Mouse (Mus musculus) spleen, adult 18-20 months (tissue): Measurements from ENCODE around the gene Stx11.
A peak's percentile ranks its signal among the peaks of the same experiment; 100 is the strongest.
"Not testable (repeated sequence)": the region's sequence is repeated elsewhere in the genome, so short reads cannot be mapped to it uniquely, and the experiment has no call there.

Experiments
- DNase-seq, 2 experiments: peaks; one replicate each; pipeline ENCODE4 v3.0.0; 2022; ENCODE audit warnings: mixed read lengths in 2 of 2

The Stx11 gene

DNA sequence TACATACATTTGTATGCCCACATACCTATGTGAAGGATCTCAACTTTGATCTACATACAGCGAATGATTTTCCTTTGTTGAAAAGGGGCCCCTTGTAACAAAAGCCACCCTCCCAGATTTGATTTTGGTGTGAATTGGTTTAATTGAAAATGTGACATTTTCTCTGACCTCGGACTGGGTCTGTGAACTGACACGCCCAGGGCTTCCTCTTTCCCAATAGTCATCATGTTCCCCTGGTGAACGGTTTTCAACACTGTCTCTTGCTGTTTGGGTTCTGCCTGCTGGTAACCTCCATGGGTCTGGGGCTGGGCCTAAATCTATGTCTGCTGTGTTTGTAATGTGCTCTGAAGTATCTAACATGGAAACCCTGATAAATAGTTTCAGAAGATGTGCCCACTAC, 6.8 kb downstream of the Stx11 start:
- DNase-seq = no peak

- no peak for DNase-seq
These were observed 8.3 kb downstream of the Stx11 start for GRCm38 (mm10) chr10:12955831-12956230.

DNA sequence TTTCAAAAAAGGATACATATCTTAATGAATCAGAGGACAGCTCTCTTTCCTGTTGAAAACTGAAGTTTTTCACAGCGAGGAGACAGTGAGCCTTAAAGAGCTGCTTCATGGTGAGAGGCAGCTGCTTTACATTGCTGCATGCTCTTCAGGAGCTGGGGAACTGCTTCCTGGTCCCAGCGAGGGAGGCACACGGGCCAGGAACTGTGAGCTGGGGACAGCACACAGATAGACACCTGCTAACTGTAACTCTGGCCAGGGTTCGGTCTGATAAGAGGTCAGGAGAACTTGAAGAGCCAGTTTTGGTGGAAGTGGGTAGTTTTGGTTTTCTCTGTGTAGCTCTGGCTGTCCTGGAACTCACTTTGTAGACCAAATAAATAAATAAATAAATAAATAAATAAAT, 12.7 kb downstream of the Stx11 start:
- DNase-seq = not testable (repeated sequence)

- DNase-seq = no peak
These were observed 14.8 kb downstream of the Stx11 start for GRCm38 (mm10) chr10:12949299-12949698.

- no peak for DNase-seq
These were observed 16.5 kb downstream of the Stx11 start for GRCm38 (mm10) chr10:12947606-12948005.

- no peak for DNase-seq
These were observed 22.9 kb downstream of the Stx11 start for GRCm38 (mm10) chr10:12941018-12941761.

DNA sequence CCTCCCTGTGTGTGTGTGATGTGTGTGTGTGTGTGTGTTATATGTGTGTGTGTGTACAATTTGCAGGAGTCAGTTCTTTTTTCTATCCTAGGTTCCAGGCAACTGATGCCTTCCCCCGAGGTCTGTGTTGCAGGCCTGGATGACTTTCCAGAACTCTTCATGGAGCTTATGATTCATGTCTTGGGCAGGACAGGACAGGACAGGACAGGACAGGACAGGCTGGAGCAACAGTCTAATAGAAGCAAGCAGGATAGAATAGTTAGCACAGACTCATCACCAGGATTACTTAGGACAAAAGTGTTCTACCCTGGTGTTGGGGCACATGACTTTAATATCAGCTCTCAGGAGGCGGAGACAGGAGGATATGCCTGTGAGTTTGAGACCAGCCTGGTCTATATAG, 25.3 kb downstream of the Stx11 start:
- no peak for DNase-seq

DNA sequence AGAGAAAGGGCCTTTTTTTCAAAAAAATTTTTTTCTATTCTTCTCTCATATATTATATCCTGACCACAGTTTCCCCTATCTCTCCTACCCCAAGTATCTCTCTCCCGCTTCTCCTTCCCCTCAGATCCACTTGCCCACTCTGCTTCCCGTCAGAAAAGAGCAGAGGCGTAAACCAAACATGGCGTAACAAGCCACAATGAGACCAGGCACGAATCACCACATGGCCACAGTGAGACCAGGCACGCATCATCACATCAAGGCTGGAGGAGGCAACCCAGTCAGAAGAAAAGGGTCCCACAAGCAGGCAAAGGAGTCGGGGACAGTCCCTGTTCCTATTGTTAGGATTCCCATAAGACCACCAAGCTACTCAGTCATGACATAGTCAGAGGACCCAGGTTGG, 28.0 kb downstream of the Stx11 start:
- no peak for DNase-seq

DNA sequence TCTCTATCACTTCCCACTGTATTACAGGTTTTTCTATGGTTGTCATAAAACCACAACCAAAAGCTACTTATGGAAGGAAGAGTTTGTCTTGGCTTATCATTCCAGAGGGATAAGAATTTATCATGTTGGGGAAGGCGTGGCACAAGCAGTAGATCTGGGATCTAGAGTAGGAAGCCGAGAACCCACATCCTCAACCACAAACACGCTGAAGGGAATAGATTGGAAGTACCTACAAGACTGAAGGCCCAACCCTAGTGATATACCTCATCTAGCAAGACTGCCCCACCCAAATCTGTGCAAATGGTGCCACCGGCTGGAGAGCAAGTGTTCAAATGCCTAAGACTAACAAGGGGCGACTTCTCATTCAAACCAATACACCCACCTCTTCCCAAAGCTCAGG, 28.5 kb downstream of the Stx11 start:
- no peak for DNase-seq

GRCm38 (mm10) chr10:12931492-12932400, 32.4 kb downstream of the Stx11 start:
- no peak for DNase-seq

DNA sequence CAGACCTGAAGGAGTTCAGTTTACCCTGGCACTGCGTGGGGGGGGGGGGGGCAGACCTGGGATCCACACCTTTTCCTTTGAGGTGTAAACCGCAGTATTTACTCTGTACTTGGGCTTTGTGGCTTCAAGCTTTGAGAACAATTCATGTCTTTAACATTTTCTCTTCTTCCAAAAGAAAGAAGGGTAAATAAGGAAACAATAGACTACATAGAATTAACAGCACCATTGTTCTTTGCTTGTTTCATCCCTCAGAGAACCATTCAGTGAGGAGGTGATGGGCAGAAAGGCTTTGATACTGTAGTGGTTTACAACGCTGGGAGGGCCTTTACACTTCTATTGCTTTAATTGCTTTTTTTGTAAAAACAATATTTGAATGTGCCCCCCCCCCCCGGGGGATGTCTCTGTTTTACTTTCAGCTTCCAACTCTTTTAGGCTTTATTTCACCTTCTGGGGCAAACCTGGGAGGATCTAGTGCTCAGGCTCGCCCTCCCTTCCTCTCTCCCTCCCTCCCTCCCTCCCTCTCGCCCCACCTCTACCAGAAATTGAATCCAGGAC, 33.7 kb downstream of the Stx11 start:
- DNase-seq = no peak

GRCm38 (mm10) chr10:12929857-12930174, 34.3 kb downstream of the Stx11 start:
- no peak for DNase-seq

DNA sequence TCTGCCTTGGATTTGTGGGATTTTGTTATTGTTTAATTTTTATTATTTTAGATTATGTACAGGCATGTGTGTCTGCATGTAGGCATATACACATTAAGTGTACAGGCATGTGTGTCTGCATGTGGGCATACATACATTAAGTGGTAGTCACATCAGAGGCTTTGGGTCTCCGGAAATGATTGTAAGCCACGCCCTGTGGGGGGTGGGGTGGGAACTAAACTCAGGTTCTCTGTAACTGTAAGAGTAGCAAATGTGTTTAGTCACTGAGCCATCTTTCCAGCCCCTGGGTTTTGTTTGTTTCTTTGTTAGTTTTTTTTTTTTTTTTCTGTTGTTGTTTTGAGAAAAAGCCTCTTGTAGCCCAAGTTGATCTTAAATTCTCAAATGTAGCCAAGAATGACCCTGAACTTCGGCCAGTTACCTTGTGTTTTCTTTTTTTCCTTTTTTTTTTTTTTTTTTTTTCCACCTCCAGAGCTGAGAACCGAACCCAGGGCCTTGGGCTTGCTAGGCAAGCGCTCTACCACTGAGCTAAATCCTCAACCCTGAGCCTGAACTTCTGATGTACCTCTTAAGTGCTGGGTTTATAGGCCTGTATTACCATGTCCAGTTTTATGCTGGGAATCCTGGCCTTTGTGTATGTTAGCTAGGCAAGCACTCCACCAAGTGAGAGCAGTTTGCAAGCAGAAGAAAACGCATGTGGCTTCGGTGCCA, 34.8 kb downstream of the Stx11 start:
- DNase-seq = no peak

- no peak for DNase-seq
These were observed 35.9 kb downstream of the Stx11 start for GRCm38 (mm10) chr10:12928193-12928592.

DNA sequence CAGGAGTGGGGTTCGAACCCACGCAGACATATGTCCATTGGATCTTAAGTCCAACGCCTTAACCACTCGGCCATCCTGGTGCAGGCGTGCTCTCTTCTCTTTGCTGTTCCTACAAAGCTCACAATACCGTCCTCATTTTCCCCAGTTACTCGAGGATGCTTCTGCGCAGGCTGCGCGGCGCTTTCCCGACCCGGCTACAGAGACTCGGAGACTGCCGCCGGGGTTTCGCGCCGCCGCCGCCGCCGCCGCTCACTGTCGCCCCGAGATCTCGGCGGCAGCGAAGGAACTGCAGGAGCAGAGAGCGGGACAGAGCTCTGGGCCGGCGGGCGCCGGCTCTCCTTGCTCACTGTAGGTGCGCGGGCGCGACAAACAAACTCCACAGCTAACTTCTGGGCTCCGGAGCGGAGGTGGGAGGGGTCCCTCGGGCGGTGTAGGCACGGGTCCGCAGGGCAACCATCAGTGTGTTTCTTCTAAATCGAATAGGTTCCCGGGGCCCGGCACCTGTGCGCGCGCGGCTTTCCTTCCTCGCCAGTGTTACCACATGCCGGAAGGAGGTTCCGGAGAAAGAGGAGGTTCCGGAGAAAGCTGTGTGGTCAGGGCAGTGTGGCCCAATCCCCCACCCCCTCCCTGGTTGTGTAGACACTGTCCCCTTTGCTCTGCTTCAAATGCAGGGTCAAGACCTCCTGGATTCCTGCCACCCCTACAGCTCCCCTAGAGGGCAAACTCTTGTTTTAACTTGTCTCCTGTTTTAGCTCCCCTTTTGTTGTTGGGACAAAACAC, 41.3 kb downstream of the Stx11 start:
- peak; percentile 79 to 92 for DNase-seq

DNA sequence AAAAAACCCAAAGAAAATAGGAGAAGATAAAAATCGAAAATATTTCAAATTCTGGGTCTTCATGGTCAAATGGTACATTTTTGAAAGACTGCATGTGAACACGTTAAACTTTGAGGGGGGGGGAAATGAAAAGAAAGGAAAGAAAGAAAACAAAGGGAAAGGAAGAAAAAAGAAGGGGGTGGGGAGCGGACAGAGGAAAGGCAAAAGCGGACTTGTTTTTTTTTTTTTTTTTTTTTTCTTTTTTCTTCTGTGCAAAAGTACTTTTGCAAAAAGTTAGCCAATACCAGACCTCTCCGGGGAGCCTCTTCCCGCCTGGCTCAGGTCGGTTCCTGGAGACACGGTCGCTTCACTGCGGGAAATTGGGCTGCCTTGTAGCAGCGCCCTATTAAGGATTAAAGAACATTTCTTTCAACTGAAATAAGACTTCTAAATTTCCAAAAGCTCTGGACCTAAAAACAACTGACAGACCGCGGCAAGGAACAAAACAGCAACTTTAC, 42.0 kb downstream of the Stx11 start:
- no peak for DNase-seq

GRCm38 (mm10) chr10:12921551-12922040, 42.5 kb downstream of the Stx11 start:
- DNase-seq = peak; percentile 10 to 17

- no peak for DNase-seq
These were observed 44.8 kb downstream of the Stx11 start for GRCm38 (mm10) chr10:12919287-12919686.

- no peak for DNase-seq
These were observed 46.5 kb downstream of the Stx11 start for GRCm38 (mm10) chr10:12917626-12918025.

- no peak for DNase-seq
These were observed 47.7 kb downstream of the Stx11 start for GRCm38 (mm10) chr10:12916376-12916775.

DNA sequence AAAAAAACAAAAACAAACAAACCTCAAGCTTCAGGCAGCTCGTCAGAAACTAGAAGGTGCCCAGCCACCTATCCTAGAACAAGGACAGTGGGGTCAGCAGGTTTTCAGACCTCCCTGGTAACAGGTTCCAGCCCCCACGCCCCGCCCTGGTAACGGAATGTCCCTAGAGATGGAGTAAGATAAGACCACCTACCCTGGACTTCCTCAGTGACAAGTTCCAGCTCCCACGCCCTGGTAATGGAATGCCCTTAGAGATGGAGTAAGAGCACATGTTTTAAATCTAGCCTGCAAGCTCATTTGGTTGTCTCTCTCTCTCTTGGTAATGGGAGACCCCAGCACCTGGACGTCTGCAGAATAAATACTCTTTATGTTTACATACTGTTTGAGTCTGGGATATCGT, 48.3 kb downstream of the Stx11 start:
- DNase-seq = no peak

GRCm38 (mm10) chr10:12914203-12914602, 49.9 kb downstream of the Stx11 start:
- DNase-seq = no peak
